Mouse (Mus musculus) hindbrain, embryonic 15.5 days (tissue): Measurements from ENCODE around the gene Fars2. TPM values are rescaled to one million over a fixed set of nuclear protein-coding genes. Genes with fewer than 3 reads are reported as not detected.

Experiments
- ATAC-seq: fragments of 200-750 bp; cut with Nextera tagmentation; 2 replicates; pipeline ENCODE4 v1.8.0; 2017; ENCODE audit warnings: low read depth, moderate number of reproducible peaks, moderate TSS enrichment; ENCODE audit not compliant: low FRiP score
- H3K27ac ChIP-seq: fragments of 300-500 bp; sonication (generic); replicated peaks from 2 replicates; pipeline ENCODE4 v1.5.1; 2015; ENCODE audit warnings: mild to moderate bottlenecking, inconsistent platforms
- H3K27me3 ChIP-seq: fragments of 300-500 bp; sonication (generic); 2 replicates; pipeline ENCODE4 v1.6.1; 2015; ENCODE audit warnings: control low read depth, inconsistent platforms
- H3K36me3 ChIP-seq: fragments of 300-500 bp; sonication (generic); 2 replicates; pipeline ENCODE4 v1.6.1; 2015; ENCODE audit warnings: control low read depth, inconsistent platforms
- H3K4me1 ChIP-seq: fragments of 300-500 bp; sonication (generic); replicated peaks from 2 replicates; pipeline ENCODE4 v1.6.1; 2015; ENCODE audit warnings: control low read depth, inconsistent platforms
- H3K4me2 ChIP-seq: fragments of 300-500 bp; sonication (generic); 2 replicates; pipeline ENCODE4 v1.6.1; 2015; ENCODE audit warnings: moderate library complexity, mild to moderate bottlenecking, inconsistent platforms
- H3K4me3 ChIP-seq: fragments of 300-500 bp; sonication (generic); 2 replicates; pipeline ENCODE4 v1.5.1; 2015; ENCODE audit warnings: mild to moderate bottlenecking, inconsistent platforms
- H3K9ac ChIP-seq: fragments of 300-500 bp; sonication (generic); 2 replicates; pipeline ENCODE4 v1.6.1; 2015; ENCODE audit warnings: inconsistent platforms
- H3K9me3 ChIP-seq: fragments of 300-500 bp; sonication (generic); 2 replicates; pipeline ENCODE4 v1.6.1; 2016; ENCODE audit warnings: control low read depth, inconsistent platforms
- WGBS: fragments of 180-500 bp; shearing (Covaris S2); methylation state at CpG from one replicate; pipeline ENCODE4 v1.1.7; 2015; 5-methylcytosine and 5-hydroxymethylcytosine counted together
- polyA plus RNA-seq: library from polyadenylated mRNA; unstranded; fragments of >200 nt; fragmentation: Nextera tagmentation; extraction: Ambion mirVana; gene quantifications from 2 replicates; pipeline ENCODE4 v1.2.1, GENCODE M21; 2015

Fars2 gene
- polyA plus RNA-seq, 1 experiment from 2014 or later = 25.6 TPM

DNA sequence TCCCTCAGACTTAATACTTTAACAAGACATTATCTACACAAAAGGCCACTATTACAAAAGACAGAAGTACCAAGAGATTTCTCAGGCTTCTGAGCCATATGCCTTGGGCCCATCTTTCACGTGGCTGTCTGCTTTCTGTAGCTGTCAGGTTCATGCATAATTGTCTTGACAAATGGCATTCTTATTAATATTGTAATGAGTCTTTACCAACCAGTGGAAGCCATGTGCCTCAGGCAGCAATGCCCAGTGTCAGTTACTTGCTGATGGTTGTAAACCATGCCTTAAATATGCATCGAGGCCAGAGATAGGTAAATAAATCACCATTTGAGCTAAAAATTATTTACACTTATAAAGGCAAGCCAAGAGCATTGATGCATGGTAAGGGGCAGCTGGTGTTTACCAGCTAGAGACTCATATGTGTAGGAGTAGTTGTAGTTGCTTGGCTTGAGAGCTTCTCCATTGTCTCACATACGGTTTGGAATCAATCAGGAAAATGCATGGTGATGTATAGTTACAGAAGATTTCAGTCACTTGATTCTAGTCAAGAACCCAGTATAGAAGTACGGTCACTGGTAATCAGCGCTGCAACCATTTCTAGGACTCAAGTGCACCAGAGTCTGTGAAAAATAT, 76.4 kb downstream of the Fars2 start:
- Histone ChIP-seq H3K4me1 (no peaks in the 10 kb centered on the region; the same call in 1 of the 2 replicates), H3K4me3 (no peak overlapping the region), H3K9ac (no peak overlapping the region), H3K27me3 (no peaks in the 10 kb centered on the region), H3K4me2 (no peak overlapping the region), H3K27ac (no peak overlapping the region), H3K36me3 (no peaks in the 10 kb centered on the region), H3K9me3 (no peaks in the 10 kb centered on the region)
- peak; percentile 51; the same call in 1 of the 2 replicates for ATAC-seq
- WGBS = 44% methylated on average over 5 of the region's 5 CpGs

- H3K9me3 ChIP-seq = no peaks in the 10 kb centered on the region
- H3K4me2 ChIP-seq = no peak overlapping the region
- H3K27me3 ChIP-seq = no peaks in the 10 kb centered on the region
- no peaks in the 10 kb centered on the region for H3K36me3 ChIP-seq
- H3K9ac ChIP-seq = no peak overlapping the region
- H3K4me3 ChIP-seq = no peak overlapping the region
- WGBS = 98% methylated on average over 1 of the region's 1 CpGs
- no peaks in the 10 kb centered on the region for H3K4me1 ChIP-seq
- H3K27ac ChIP-seq = no peak overlapping the region
- ATAC-seq = no peak
Observed at GRCm38 (mm10) chr13:36199288-36199687, 82.1 kb downstream of the Fars2 start.

DNA sequence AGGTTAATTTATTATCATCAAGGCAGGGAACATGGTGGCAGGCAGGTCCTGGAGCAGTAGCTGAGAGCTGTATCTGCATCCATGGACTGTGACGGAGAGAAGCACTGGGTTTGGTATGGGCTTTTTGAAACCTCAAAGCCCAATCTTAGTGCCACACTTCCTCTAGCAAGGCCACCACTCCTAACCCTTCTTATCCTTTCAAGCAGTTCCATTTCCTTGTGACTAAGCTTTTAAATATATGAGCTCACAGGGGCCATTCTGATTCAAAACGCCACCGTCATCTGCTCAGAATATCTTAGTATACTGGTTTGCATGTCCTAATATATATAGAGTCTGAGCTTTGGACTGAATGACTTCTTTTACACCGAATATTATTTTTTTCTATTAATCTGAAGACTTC, 83.2 kb downstream of the Fars2 start:
- Histone ChIP-seq H3K4me3 (no peak overlapping the region), H3K4me1 (no peaks in the 10 kb centered on the region), H3K9ac (no peak overlapping the region), H3K36me3 (no peaks in the 10 kb centered on the region), H3K27ac (no peak overlapping the region), H3K4me2 (no peak overlapping the region), H3K27me3 (no peaks in the 10 kb centered on the region), H3K9me3 (no peaks in the 10 kb centered on the region)
- ATAC-seq = no peak
- WGBS = 88% methylated on average over 4 of the region's 4 CpGs

- WGBS = 82% methylated on average over 2 of the region's 2 CpGs
- no peaks in the 10 kb centered on the region for H3K27me3 ChIP-seq
- no peaks in the 10 kb centered on the region for H3K9me3 ChIP-seq
- H3K27ac ChIP-seq = no peak overlapping the region
- H3K9ac ChIP-seq = no peak overlapping the region
- ATAC-seq = no peak
- H3K4me3 ChIP-seq = no peak overlapping the region
- no peak overlapping the region for H3K4me2 ChIP-seq
- H3K36me3 ChIP-seq = no peaks in the 10 kb centered on the region
- no peaks in the 10 kb centered on the region for H3K4me1 ChIP-seq
Observed at GRCm38 (mm10) chr13:36202496-36202895, 85.3 kb downstream of the Fars2 start.

DNA sequence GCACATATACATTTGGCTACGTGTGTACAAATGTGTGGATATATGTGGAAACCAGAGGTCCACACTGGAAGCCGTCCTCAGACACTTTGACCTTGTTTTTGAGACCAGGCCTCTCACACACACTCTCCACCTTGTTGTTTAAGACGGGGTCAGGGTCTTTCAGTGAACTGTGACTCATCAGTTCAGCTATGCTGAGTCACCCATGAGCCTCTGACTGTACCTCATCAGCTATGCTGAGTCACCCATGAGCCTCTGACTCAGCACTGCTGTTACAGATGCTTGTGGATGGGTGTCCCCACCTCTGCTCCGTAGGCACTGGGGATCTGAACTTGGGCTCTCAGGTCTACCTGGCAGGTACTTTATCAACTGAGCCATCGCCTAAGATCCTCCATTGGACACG, 85.8 kb downstream of the Fars2 start:
- no peaks in the 10 kb centered on the region for H3K36me3 ChIP-seq
- H3K27ac ChIP-seq = no peak overlapping the region
- H3K9me3 ChIP-seq = no peaks in the 10 kb centered on the region
- H3K4me2 ChIP-seq = no peak overlapping the region
- no peaks in the 10 kb centered on the region for H3K27me3 ChIP-seq
- no peak for ATAC-seq
- no peak overlapping the region for H3K9ac ChIP-seq
- WGBS = 88% methylated on average over 6 of the region's 6 CpGs
- H3K4me1 ChIP-seq = no peaks in the 10 kb centered on the region
- no peak overlapping the region for H3K4me3 ChIP-seq

- Histone ChIP-seq H3K4me1 (no peaks in the 10 kb centered on the region), H3K36me3 (no peaks in the 10 kb centered on the region), H3K27me3 (no peaks in the 10 kb centered on the region), H3K27ac (no peak overlapping the region), H3K4me2 (no peak overlapping the region), H3K9ac (no peak overlapping the region), H3K9me3 (no peaks in the 10 kb centered on the region), H3K4me3 (no peak overlapping the region)
- WGBS = 95% methylated on average over 3 of the region's 3 CpGs
- ATAC-seq = no peak
Observed at GRCm38 (mm10) chr13:36204320-36204719, 87.1 kb downstream of the Fars2 start.

DNA sequence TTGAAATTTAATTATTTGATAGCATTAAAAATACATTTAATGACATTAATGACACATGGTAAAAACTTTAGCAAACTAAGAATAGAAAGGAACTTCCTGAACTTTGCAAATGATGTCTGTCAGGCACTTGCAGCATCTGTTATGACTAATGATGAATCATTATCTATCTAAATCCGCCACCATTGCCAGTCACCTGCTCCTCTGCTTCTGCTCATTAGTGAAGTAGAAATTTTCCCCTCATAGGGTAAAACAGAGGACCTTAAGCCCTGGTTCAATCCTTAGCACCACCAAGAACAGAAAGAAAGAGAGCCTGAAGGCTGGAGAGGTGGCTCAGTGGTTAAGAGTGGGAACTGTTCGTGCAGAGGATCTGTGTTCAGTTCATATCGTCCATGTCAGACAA, 93.8 kb downstream of the Fars2 start:
- Histone ChIP-seq H3K4me1 (no peaks in the 10 kb centered on the region), H3K27ac (no peak overlapping the region), H3K36me3 (no peaks in the 10 kb centered on the region), H3K4me2 (no peak overlapping the region), H3K9ac (no peak overlapping the region), H3K27me3 (no peaks in the 10 kb centered on the region), H3K4me3 (no peak overlapping the region), H3K9me3 (no peaks in the 10 kb centered on the region)
- WGBS = 92% methylated on average over 3 of the region's 3 CpGs
- no peak for ATAC-seq

- WGBS = 93% methylated on average over 4 of the region's 4 CpGs
- Histone ChIP-seq H3K4me1 (no peaks in the 10 kb centered on the region; the same call in 1 of the 2 replicates), H3K4me2 (no peak overlapping the region), H3K9ac (no peak overlapping the region), H3K27me3 (no peaks in the 10 kb centered on the region), H3K4me3 (no peak overlapping the region), H3K27ac (no peak overlapping the region), H3K9me3 (no peaks in the 10 kb centered on the region), H3K36me3 (no peaks in the 10 kb centered on the region)
- no peak for ATAC-seq
Observed at GRCm38 (mm10) chr13:36214056-36214455, 96.8 kb downstream of the Fars2 start.

DNA sequence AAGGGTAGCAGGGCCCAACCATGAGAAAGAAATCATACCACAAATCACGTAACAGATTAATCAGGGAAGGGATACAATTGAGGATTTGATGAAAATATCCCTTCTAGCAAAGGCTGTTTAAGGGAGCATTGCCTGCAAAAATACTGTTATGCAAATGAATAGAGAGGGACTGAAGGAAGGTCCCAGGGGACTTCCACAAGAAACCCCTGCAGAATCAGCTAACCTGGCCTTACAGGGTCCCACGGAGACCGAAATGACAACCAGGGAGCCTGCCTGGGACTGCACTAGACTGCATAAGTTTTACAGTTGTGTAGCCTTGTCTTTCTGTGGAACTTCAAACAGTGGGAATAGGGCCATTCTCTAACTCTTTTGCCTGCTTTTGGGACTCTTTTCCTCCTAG, 98.8 kb downstream of the Fars2 start:
- Histone ChIP-seq H3K36me3 (no peaks in the 10 kb centered on the region), H3K27me3 (no peaks in the 10 kb centered on the region), H3K9ac (no peak overlapping the region), H3K9me3 (no peaks in the 10 kb centered on the region), H3K4me2 (no peak overlapping the region), H3K4me1 (no peaks in the 10 kb centered on the region; the same call in 1 of the 2 replicates), H3K4me3 (no peak overlapping the region), H3K27ac (no peak overlapping the region)
- 89% methylated on average over 3 of the region's 3 CpGs for WGBS
- ATAC-seq = no peak

DNA sequence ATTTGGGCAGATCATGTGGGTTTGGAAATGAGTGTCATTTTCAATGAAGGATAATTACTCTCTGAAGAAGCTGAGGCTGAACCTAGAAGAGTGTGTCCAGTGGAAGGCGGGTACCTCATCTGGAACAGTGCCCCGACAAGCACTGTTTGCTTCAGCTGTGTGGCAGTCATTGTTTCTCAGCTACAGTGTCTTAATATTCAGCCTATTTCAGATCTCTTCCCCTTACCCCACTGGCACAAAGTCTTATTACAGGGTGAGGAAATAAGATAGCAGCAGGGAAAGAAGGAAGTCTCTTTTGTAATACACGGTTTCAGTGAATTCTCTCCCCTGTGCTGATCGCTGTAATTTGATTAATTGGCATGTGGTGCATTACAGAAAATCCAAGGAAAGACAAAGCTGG, 101.1 kb downstream of the Fars2 start:
- no peak for ATAC-seq
- WGBS = 40% methylated on average over 4 of the region's 4 CpGs
- no peak overlapping the region for H3K9ac ChIP-seq

GRCm38 (mm10) chr13:36219506-36219905, 102.3 kb downstream of the Fars2 start:
- WGBS = 90% methylated on average over 5 of the region's 5 CpGs
- ATAC-seq = no peak

More for the DNA sequence above, 101.1 kb downstream of the Fars2 start:
- H3K4me3 ChIP-seq = no peak overlapping the region
- H3K4me1 ChIP-seq = no peaks in the 10 kb centered on the region; the same call in 1 of the 2 replicates
- no peak overlapping the region for H3K27ac ChIP-seq
- no peak overlapping the region for H3K4me2 ChIP-seq
- no peaks in the 10 kb centered on the region for H3K9me3 ChIP-seq
- H3K36me3 ChIP-seq = no peaks in the 10 kb centered on the region
- no peaks in the 10 kb centered on the region for H3K27me3 ChIP-seq

DNA sequence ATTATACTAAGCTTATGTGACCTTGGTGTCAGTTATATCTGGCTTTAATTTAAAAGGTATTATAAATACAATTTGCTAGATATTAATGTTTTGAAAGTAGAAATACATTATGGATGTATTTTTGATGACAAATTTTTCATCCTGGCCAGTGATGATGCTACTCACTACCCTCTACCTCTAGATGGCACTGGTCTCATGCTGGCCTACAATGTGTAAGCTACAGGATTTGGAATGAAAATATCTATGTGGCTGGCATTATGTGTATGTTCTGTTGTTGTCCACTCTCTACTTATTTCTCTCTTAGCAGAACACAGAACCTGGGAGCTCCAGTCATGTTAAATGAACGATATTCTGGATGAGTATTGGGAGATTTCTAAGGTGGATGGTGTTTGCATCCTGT, 104.7 kb downstream of the Fars2 start:
- Histone ChIP-seq H3K4me2 (no peak overlapping the region), H3K36me3 (no peaks in the 10 kb centered on the region), H3K27me3 (no peaks in the 10 kb centered on the region), H3K4me3 (no peak overlapping the region), H3K27ac (no peak overlapping the region), H3K4me1 (no peaks in the 10 kb centered on the region; the same call in 1 of the 2 replicates), H3K9me3 (no peaks in the 10 kb centered on the region), H3K9ac (no peak overlapping the region)
- no peak for ATAC-seq
- 90% methylated on average over 1 of the region's 1 CpGs for WGBS

More at GRCm38 (mm10) chr13:36219506-36219905, 102.3 kb downstream of the Fars2 start:
- Histone ChIP-seq H3K36me3 (no peaks in the 10 kb centered on the region), H3K4me1 (no peaks in the 10 kb centered on the region; the same call in 1 of the 2 replicates), H3K9me3 (no peaks in the 10 kb centered on the region), H3K4me2 (no peak overlapping the region), H3K27me3 (no peaks in the 10 kb centered on the region), H3K27ac (no peak overlapping the region), H3K9ac (no peak overlapping the region), H3K4me3 (no peak overlapping the region)

- Histone ChIP-seq H3K4me2 (no peak overlapping the region), H3K27ac (no peak overlapping the region), H3K4me3 (no peak overlapping the region), H3K9me3 (no peaks in the 10 kb centered on the region), H3K36me3 (no peaks in the 10 kb centered on the region), H3K27me3 (no peaks in the 10 kb centered on the region), H3K4me1 (no peaks in the 10 kb centered on the region; the same call in 1 of the 2 replicates), H3K9ac (no peak overlapping the region)
- no peak for ATAC-seq
Observed at GRCm38 (mm10) chr13:36222721-36223120, 105.5 kb downstream of the Fars2 start.
